Mouse (Mus musculus) heart, postnatal 0 days (tissue): ENCODE results near the gene Gm20425. TPM values are rescaled to one million over a fixed set of nuclear protein-coding genes. Genes with fewer than 3 reads are reported as not detected.

Source experiments
- ATAC-seq: fragments of 200-750 bp; cut with Nextera tagmentation; 2 replicates; pipeline ENCODE4 v1.8.0; 2017; ENCODE audit warnings: low read depth, moderate number of reproducible peaks, moderate library complexity; ENCODE audit not compliant: insufficient read depth
- DNase-seq: peaks from one replicate; pipeline ENCODE4 v3.0.0-alpha.2; 2016; ENCODE audit warnings: low spot score
- H3K27ac ChIP-seq: fragments of 300-500 bp; sonication (generic); 2 replicates; pipeline ENCODE4 v1.5.1; 2014; ENCODE audit warnings: low read depth, mild to moderate bottlenecking
- H3K27me3 ChIP-seq: fragments of 300-500 bp; sonication (generic); 2 replicates; pipeline ENCODE4 v1.6.1; 2014; ENCODE audit warnings: low read length, mixed read lengths; ENCODE audit not compliant: control insufficient read depth, insufficient read depth
- H3K36me3 ChIP-seq: fragments of 300-500 bp; sonication (generic); replicated peaks from 2 replicates; pipeline ENCODE4 v1.6.1; 2014; ENCODE audit warnings: low read length, mixed read lengths; ENCODE audit not compliant: control insufficient read depth, insufficient read depth
- H3K4me1 ChIP-seq: fragments of 300-500 bp; sonication (generic); 2 replicates; pipeline ENCODE4 v1.6.1; 2014; ENCODE audit warnings: antibody characterized with exemption; ENCODE audit not compliant: control insufficient read depth, insufficient read depth
- H3K4me2 ChIP-seq: fragments of 300-500 bp; sonication (generic); 2 replicates; pipeline ENCODE4 v1.6.1; 2014; ENCODE audit warnings: low read depth, mild to moderate bottlenecking, low read length, moderate library complexity
- H3K4me3 ChIP-seq: fragments of 300-500 bp; sonication (generic); 2 replicates; pipeline ENCODE4 v1.5.1; 2014; ENCODE audit warnings: low read depth, low read length
- H3K9ac ChIP-seq: fragments of 300-500 bp; sonication (generic); replicated peaks from 2 replicates; pipeline ENCODE4 v1.6.1; 2014; ENCODE audit warnings: low read depth, low read length, mixed read lengths
- H3K9me3 ChIP-seq: fragments of 300-500 bp; sonication (generic); replicated peaks from 2 replicates; pipeline ENCODE4 v1.6.1; 2016; ENCODE audit warnings: low read length; ENCODE audit not compliant: control insufficient read depth
- CTCF ChIP-seq: IDR thresholded peaks from 2 replicates; pipeline ENCODE4 v1.5.1; 2016; ENCODE audit warnings: antibody characterized with exemption, control low read depth, low read depth
- EP300 ChIP-seq: IDR thresholded peaks from 2 replicates; pipeline ENCODE4 v1.6.1; 2016; ENCODE audit warnings: antibody characterized with exemption, low read depth
- WGBS: fragments of 180-500 bp; shearing (Covaris S2); extraction: QIAGEN DNeasy Blood & Tissue Kit; methylation state at CpG from one replicate; pipeline ENCODE4 v1.1.7; 2014; 5-methylcytosine and 5-hydroxymethylcytosine counted together
- polyA plus RNA-seq: library from polyadenylated mRNA; unstranded; fragments of >200 nt; fragmentation: Nextera tagmentation; extraction: Ambion mirVana; gene quantifications from 2 replicates; pipeline ENCODE4 v1.2.1, GENCODE M21; 2015
- total RNA-seq: library from RNA; depleted of rRNA; stranded (reverse); fragments of >200 nt; gene quantifications from 2 replicates; pipeline ENCODE4 v1.2.3, GENCODE M21; 2014; ENCODE audit warnings: low replicate concordance

The Gm20425 gene
- total and polyA plus RNA-seq, 2 experiments from 2014 or later = 3.0 to 4.2 TPM

DNA sequence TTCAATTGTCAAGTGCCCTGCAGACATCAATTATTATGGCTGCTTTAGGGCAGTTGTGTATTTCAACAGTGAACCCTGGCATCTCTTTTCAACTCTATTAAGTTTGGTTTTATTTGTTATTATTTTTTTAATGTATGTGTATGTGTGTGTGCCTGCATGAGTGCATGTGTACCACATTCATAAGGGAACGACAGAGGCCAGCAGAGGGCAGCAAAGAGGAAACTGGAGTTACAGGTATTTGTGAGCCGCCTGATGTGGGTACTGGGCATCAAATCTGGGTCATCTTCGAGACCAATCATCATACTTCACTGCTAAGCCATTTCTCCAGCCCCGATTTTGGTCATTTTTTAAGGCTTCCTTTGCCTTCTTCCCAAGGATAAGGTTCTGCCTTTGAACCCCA, 35.7 kb upstream of the Gm20425 start:
- H3K36me3 ChIP-seq = no peaks in the 10 kb centered on the region
- no peak overlapping the region for H3K27ac ChIP-seq
- H3K27me3 ChIP-seq = no peaks in the 10 kb centered on the region
- no peak overlapping the region for H3K4me2 ChIP-seq
- 86% methylated on average over 4 of the region's 4 CpGs for WGBS
- no peaks in the 10 kb centered on the region for H3K9me3 ChIP-seq
- no peak for TF ChIP-seq EP300
- TF ChIP-seq CTCF = no peak
- no peak for DNase-seq
- H3K9ac ChIP-seq = no peak overlapping the region
- H3K4me3 ChIP-seq = no peak overlapping the region
- no peaks in the 10 kb centered on the region for H3K4me1 ChIP-seq
- no peak for ATAC-seq

GRCm38 (mm10) chr9:103252906-103253305, 22.8 kb upstream of the Gm20425 start:
- WGBS = 54% methylated on average over 5 of the region's 5 CpGs
- Histone ChIP-seq H3K4me3 (no peak overlapping the region), H3K4me2 (no peak overlapping the region), H3K9ac (no peak overlapping the region), H3K27ac (no peak overlapping the region), H3K27me3 (no peaks in the 10 kb centered on the region), H3K4me1 (no peaks in the 10 kb centered on the region; the same call in 1 of the 2 replicates), H3K36me3 (no peaks in the 10 kb centered on the region), H3K9me3 (no peaks in the 10 kb centered on the region)
- TF ChIP-seq CTCF (no peak), EP300 (no peak)
- ATAC-seq (no peak), DNase-seq (no peak)

DNA sequence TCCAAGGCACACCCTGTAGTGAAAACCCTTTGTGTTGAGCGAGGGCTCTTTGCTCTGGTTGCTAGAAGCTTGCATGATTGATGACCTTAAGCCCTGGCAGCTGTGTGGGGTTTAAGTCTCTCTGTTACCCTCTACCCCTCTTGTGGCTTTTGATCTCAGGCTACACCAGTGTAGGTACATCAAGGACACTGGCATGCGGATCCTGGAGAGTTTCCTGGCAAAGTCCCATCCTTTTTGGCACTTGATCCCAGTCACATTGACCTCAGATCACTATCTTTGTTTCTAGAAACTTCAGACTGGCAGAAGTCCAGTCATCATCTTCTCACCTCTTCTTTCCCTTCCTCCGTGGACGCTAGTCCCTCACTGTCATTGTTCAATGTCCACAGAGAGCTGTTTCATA, 18.5 kb upstream of the Gm20425 start:
- H3K9me3 ChIP-seq = no peaks in the 10 kb centered on the region
- no peaks in the 10 kb centered on the region for H3K27me3 ChIP-seq
- ATAC-seq (no peak), DNase-seq (no peak)
- no peaks in the 10 kb centered on the region for H3K36me3 ChIP-seq
- no peaks in the 10 kb centered on the region; the same call in 1 of the 2 replicates for H3K4me1 ChIP-seq
- TF ChIP-seq CTCF (no peak), EP300 (no peak)
- H3K4me2 ChIP-seq = no peak overlapping the region
- 26% methylated on average over 4 of the region's 4 CpGs for WGBS
- H3K4me3 ChIP-seq = no peak overlapping the region
- H3K9ac ChIP-seq = no peak overlapping the region
- no peak overlapping the region for H3K27ac ChIP-seq

GRCm38 (mm10) chr9:103246526-103247168, 16.5 kb upstream of the Gm20425 start:
- Histone ChIP-seq H3K4me3 (no peak overlapping the region), H3K27me3 (no peaks in the 10 kb centered on the region), H3K4me2 (no peak overlapping the region), H3K36me3 (no peaks in the 10 kb centered on the region), H3K27ac (no peak overlapping the region), H3K4me1 (no peaks in the 10 kb centered on the region), H3K9ac (no peak overlapping the region), H3K9me3 (no peaks in the 10 kb centered on the region)
- DNase-seq = no peak
- ATAC-seq = no peak
- no peak for TF ChIP-seq EP300
- TF ChIP-seq CTCF = no peak
- 70% methylated on average over 8 of the region's 8 CpGs for WGBS

- no peak for ATAC-seq
Measured at GRCm38 (mm10) chr9:103243640-103244039, 13.5 kb upstream of the Gm20425 start.

GRCm38 (mm10) chr9:103241206-103241605, 11.1 kb upstream of the Gm20425 start:
- TF ChIP-seq CTCF (no peak), EP300 (no peak)
- 73% methylated on average over 2 of the region's 2 CpGs for WGBS
- ATAC-seq (no peak), DNase-seq (no peak)
- no peaks in the 10 kb centered on the region for H3K27me3 ChIP-seq
- no peak overlapping the region for H3K9ac ChIP-seq
- H3K36me3 ChIP-seq = no peaks in the 10 kb centered on the region
- no peaks in the 10 kb centered on the region for H3K4me1 ChIP-seq
- H3K27ac ChIP-seq = no peak overlapping the region
- no peak overlapping the region for H3K4me3 ChIP-seq
- no peaks in the 10 kb centered on the region for H3K9me3 ChIP-seq
- H3K4me2 ChIP-seq = no peak overlapping the region

More at GRCm38 (mm10) chr9:103243640-103244039, 13.5 kb upstream of the Gm20425 start:
- TF ChIP-seq EP300 (no peak), CTCF (no peak)
- Histone ChIP-seq H3K27ac (no peak overlapping the region), H3K9me3 (no peaks in the 10 kb centered on the region), H3K4me2 (no peak overlapping the region), H3K4me3 (no peak overlapping the region), H3K36me3 (no peaks in the 10 kb centered on the region), H3K4me1 (no peaks in the 10 kb centered on the region), H3K27me3 (no peaks in the 10 kb centered on the region), H3K9ac (no peak overlapping the region)
- DNase-seq = no peak
- WGBS = 77% methylated on average over 4 of the region's 4 CpGs
